Mouse (Mus musculus): Measurements from ENCODE around the gene Nudt8.
A peak's percentile ranks its signal among the peaks of the same experiment; 100 is the strongest.
"Not testable (repeated sequence)": the region's sequence is repeated elsewhere in the genome, so short reads cannot be mapped to it uniquely, and the experiment has no call there.

The Nudt8 gene

GRCm38 (mm10) chr19:4015635-4016034 is 15.3 kb downstream of the Nudt8 start:
- DNase-seq (ENCODE audit: low spot score) = no peak

DNA sequence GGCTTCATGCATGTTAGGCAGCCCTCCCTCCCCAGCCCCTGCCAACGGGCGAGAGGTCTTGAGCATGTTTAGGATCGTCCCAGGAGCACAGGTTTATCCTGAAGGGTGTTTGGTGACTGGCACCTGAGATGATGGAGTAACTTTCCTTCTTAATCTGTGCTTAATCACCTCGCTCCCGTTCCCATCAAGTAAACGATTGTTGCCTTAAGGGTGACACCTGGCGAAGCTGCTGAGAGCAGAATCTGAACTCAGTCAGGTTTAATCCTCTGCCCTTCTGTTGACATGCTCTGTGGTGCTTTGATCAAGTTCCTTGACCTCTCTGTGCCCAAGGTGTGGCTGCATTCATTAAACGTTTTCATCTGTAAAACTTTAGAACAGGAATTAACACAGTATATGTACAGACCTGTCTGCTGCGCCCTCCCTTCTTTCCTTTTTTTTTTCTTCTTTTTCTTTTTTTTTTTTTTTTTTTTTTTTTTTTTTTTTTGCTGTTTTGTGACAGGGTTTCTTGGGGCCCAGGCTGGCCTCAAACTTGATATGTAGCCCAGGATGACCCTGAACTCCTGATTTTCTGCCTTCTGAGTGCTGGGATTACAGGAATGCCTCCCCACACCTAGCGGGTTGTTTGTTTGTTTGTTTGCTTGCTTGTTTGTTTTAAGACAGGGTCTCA is 17.7 kb downstream of the Nudt8 start:
- no peak for DNase-seq (ENCODE audit: low spot score)

DNA sequence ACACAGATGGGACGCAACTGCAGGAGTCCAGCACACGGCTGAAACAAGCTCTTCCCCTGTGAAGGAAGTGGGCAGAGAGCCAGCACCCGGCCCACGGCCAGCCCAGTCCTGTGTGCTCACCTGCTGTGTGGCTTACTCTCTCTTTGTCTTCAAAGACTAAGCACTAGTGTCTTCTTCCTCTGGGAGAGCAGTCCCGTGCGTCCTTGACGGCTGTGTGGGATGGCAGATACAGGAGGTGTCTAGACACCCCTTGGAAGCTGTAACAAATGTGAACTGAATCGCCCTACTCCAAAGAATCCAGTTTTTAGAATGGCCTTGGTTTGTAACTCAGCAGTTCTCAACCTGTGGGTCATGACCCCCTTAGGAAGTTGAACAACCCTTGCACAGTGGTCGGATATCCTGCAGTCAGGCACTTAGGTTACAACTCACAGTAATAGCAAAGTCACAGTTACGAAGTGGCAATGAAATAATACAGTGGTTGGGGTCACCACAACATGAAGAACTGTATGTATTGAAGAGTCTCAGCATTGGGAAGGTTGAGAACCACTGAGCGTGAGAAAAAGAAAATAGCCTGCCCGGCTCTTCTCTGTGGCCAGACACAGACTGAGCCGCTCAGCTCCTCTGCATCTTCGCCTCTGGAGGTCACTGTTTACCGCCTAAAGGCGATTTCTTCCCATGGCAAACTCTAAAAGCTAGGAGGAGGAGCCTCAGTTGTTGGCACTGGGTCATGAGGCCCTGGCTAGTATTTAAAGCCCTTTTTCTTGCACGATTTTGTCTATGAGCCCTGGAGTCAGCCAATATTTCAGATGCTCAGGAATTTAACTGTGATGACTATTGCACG is 18.6 kb downstream of the Nudt8 start:
- peak; percentile 64 for DNase-seq (ENCODE audit: low spot score)

GRCm38 (mm10) chr19:4023185-4023584 is 22.8 kb downstream of the Nudt8 start:
- DNase-seq (ENCODE audit: low spot score) = no peak

- no peak for DNase-seq (ENCODE audit: low spot score)
Observed at GRCm38 (mm10) chr19:4027576-4027975, 27.2 kb downstream of the Nudt8 start.

DNA sequence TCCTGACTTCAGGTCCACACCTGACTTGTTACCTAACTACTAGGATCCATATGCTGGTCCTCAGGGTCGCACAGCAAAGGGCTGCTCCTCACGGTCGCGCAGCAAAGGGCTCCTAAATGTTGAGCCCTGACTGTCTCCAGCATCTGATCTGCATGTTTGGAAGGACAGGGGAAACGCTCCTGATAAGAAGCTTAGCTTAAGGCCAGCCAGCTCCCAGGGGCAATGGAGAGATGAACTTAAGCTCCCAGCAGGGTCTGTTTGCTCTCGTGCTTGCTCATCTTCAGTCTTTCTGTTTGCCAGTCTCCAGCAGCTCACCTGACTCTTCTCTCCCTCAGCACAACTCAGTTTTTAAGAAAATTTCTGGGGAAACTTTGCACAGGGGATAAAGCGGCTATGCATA is 32.3 kb downstream of the Nudt8 start:
- DNase-seq (ENCODE audit: low spot score) = no peak

DNA sequence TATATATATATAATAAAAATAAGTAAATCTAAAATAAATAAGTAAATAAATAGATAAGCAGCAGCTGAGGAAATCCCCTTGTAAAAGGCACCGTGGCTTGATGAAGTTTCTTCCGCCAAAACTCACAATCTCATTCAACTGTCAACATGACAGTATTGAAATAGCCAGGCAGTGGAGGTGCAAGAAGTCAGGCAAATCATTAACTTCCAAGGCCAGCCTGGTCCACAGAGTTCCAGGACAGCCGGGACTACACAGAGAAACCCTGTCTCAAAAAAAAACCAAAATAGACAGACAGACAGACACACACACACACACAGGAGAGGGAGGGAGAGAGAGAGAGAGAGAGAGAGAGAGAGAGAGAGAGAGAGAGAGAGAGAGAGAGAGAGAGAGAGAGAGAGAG is 32.9 kb downstream of the Nudt8 start:
- no peak for DNase-seq (ENCODE audit: low spot score)

DNA sequence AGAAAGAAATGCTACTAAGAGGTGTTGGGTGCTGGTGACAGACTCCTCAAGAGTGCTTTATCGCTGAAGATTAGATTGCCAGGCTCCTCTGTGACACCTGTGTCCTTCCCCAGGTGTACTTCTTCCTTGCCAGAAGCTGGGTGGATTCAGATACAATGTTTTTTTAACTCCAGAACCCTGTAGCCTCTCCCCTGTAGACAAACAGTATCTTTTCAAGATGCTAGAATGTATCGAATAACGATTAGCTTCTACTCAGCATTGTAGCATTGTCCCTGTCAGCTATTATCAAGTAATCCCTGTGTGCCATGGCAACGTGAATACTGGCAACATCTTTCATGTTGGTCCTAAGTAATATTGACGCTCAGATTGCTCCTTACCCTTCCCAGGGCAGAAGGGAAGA is 33.4 kb downstream of the Nudt8 start:
- no peak for DNase-seq (ENCODE audit: low spot score)

GRCm38 (mm10) chr19:4036327-4037045 is 36.1 kb downstream of the Nudt8 start:
- no peak for DNase-seq (ENCODE audit: low spot score)

DNA sequence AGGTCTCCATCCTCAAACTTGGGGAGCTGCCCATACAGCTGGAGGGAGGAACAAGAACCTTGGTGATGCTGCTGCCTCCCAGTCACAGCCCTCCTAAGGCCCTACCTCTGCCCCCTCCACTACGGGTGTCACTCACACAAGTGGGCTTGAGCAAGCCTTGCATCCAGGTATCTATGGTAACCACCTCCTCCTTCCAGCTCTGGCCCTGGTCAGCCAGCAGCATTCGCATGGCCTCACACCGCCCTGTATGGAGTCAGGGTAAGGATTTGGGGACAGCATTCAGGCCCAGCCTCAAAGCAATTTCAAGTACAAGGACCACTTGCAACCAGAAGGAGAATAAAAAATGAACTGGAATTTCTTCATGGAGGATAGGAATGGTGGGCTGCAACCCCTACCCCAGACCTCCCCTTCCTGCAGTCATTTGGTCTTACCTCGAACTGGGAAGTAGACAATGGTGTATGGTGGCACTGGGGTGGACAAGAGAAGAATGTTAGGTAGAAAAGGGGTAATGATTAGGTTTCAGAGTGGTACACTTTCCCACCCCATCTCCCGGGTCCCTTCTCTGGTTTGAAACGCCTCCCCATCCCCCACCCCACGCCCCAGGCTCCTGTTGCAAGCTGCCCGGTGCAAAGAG is 36.9 kb downstream of the Nudt8 start:
- DNase-seq (ENCODE audit: low spot score) = not testable (repeated sequence)

DNA sequence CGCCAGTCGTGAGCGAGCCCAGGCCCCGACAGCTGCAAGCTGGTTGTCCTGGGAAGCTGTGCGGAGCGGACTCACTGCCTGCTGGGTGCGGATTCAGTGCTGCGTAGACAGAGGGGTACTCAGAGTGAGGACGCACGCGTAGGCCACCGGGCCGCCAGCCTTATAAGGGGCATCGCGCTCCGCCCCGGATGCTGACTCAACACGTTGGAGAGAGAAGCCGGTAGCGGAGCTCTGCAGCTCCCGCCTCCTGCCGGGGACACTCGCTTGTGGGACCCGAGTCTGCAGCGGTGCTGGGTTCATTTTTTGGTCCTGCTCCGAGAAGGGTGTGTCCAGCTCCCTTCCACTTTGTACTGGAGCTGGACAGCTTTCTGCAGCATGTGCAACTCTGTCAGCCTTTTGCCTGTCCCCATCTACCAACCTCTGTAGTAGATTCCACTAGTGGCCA is 37.4 kb downstream of the Nudt8 start, which contains the start of gene Gstp1:
Gene Gstp1 (minus strand): TSS at position 198 of the 445 bp plus-strand sequence.
- DNase-seq (ENCODE audit: low spot score) = peak; percentile 69

- not testable (repeated sequence) for DNase-seq (ENCODE audit: low spot score)
Observed at GRCm38 (mm10) chr19:4040941-4041340, 40.6 kb downstream of the Nudt8 start.

GRCm38 (mm10) chr19:4041500-4041899 is 41.1 kb downstream of the Nudt8 start:
- DNase-seq (ENCODE audit: low spot score) = not testable (repeated sequence)

DNA sequence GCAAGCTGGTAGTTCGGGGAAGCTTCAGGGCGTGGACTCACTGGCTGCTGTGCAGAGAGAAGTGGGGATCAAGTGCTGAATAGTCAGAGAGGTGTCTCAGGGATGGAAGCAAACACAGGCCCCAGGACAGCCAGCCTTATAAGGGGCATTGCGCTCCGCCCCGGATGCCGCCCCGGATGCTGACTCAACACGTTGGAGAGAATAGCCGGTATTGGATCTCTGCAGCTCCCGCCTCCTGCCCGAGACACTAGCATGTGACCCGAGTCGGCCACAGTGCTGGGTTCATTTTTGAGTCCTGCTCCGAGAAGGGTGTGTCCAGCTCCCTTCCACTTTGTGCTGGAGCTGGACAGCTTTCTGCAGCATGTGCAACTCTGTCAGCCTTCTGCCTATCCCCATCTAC is 41.7 kb downstream of the Nudt8 start:
- no peak for DNase-seq (ENCODE audit: low spot score)

GRCm38 (mm10) chr19:4044109-4044508 is 43.7 kb downstream of the Nudt8 start:
- DNase-seq (ENCODE audit: low spot score) = not testable (repeated sequence)

GRCm38 (mm10) chr19:4045966-4046865 is 45.8 kb downstream of the Nudt8 start, which contains the start of gene Gstp2:
TSS of gene Gstp2 (minus strand) at chr19:4046023.
- peak; percentile 59 for DNase-seq (ENCODE audit: low spot score)

GRCm38 (mm10) chr19:4046866-4047254 is 46.5 kb downstream of the Nudt8 start:
- DNase-seq (ENCODE audit: low spot score) = peak; percentile 57

DNA sequence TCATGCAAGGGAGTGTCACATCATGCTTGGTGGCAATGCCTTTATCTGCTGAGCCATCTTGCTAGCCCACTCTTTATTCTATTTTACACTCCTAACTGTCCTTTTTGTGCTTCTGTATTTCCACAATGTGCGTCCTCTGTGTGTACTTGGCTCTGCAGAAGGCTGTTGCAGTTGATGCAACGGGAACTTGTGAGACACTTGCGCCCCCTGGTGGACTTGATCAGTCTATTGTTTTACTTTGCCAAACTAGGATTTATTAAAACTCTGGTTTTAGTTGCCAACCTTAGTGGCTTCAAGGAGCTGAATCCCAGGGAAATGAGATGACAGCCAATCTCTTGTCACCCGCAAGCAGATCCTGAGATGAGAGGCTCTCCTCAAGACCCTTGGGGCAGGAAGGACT is 47.5 kb downstream of the Nudt8 start:
- DNase-seq (ENCODE audit: low spot score) = peak; percentile 77

- DNase-seq (ENCODE audit: low spot score) = not testable (repeated sequence)
Observed at GRCm38 (mm10) chr19:4049069-4049468, 48.7 kb downstream of the Nudt8 start.

DNA sequence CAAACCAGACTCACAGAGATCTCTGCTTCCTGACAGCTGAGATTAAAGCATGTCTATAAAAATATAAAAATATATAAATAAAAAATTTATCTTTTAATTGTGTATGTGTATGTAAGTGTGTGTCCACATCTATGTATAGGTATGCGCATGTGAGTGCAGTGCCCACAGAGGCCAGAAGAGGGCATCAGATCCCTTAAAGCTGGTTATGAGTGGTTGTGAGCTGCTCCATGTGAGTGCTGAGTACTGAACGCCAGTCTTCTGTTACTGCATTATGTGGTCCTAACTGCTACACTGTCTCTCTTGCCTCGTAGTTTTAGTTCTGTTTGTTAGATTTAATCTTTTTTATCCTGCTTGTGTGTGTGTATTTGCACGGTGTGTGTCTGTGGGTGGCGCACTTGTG is 50.6 kb downstream of the Nudt8 start:
- no peak for DNase-seq (ENCODE audit: low spot score)
